Mouse (Mus musculus) midbrain, postnatal 0 days (tissue): ENCODE measurements around the gene Chpf2. TPM values are rescaled to one million over a fixed set of nuclear protein-coding genes. Genes with fewer than 3 reads are reported as not detected.

Source experiments
- ATAC-seq: fragments of 200-750 bp; cut with Nextera tagmentation; 2 replicates; pipeline ENCODE4 v1.8.0; 2017; ENCODE audit warnings: moderate number of reproducible peaks, mild to moderate bottlenecking, moderate TSS enrichment, moderate library complexity; ENCODE audit not compliant: low FRiP score
- DNase-seq: peaks from one replicate; pipeline ENCODE4 v3.0.0-alpha.2; 2015; ENCODE audit warnings: low spot score
- H3K27ac ChIP-seq: fragments of 300-500 bp; sonication (generic); 2 replicates; pipeline ENCODE4 v1.5.1; 2014; ENCODE audit warnings: low read depth, mild to moderate bottlenecking, low read length, mixed read lengths
- H3K27me3 ChIP-seq: fragments of 300-500 bp; sonication (generic); 2 replicates; pipeline ENCODE4 v1.6.1; 2014; ENCODE audit warnings: low read length, control low read depth, mixed read lengths; ENCODE audit not compliant: insufficient read depth
- H3K36me3 ChIP-seq: fragments of 300-500 bp; sonication (generic); 2 replicates; pipeline ENCODE4 v1.6.1; 2014; ENCODE audit warnings: low read length, control low read depth, mixed read lengths; ENCODE audit not compliant: insufficient read depth
- H3K4me1 ChIP-seq: fragments of 300-500 bp; sonication (generic); 2 replicates; pipeline ENCODE4 v1.6.1; 2014; ENCODE audit warnings: mild to moderate bottlenecking, control low read depth, antibody characterized with exemption, low read length, mixed read lengths; ENCODE audit not compliant: insufficient read depth
- H3K4me2 ChIP-seq: fragments of 300-500 bp; sonication (generic); 2 replicates; pipeline ENCODE4 v1.6.1; 2014; ENCODE audit warnings: low read depth, mild to moderate bottlenecking, low read length, mixed read lengths; ENCODE audit not compliant: poor library complexity, severe bottlenecking
- H3K4me3 ChIP-seq: fragments of 300-500 bp; sonication (generic); 2 replicates; pipeline ENCODE4 v1.5.1; 2014; ENCODE audit warnings: low read depth, mild to moderate bottlenecking, low read length, moderate library complexity
- H3K9ac ChIP-seq: fragments of 300-500 bp; sonication (generic); replicated peaks from 2 replicates; pipeline ENCODE4 v1.6.1; 2014; ENCODE audit warnings: mild to moderate bottlenecking, low read length, moderate library complexity, mixed read lengths; ENCODE audit not compliant: poor library complexity, severe bottlenecking
- H3K9me3 ChIP-seq: fragments of 300-500 bp; sonication (generic); 2 replicates; pipeline ENCODE4 v1.6.1; 2016; ENCODE audit warnings: low read length, control low read depth
- CTCF ChIP-seq: IDR thresholded peaks from 2 replicates; pipeline ENCODE4 v1.5.1; 2016; ENCODE audit warnings: antibody characterized with exemption, mild to moderate bottlenecking
- WGBS: fragments of 180-500 bp; shearing (Covaris S2); extraction: QIAGEN DNeasy Blood & Tissue Kit; methylation state at CpG from one replicate; pipeline ENCODE4 v1.1.7; 2014; 5-methylcytosine and 5-hydroxymethylcytosine counted together
- polyA plus RNA-seq: library from polyadenylated mRNA; unstranded; fragments of >200 nt; fragmentation: Nextera tagmentation; extraction: Ambion mirVana; gene quantifications from 2 replicates; pipeline ENCODE4 v1.2.1, GENCODE M21; 2015
- total RNA-seq: library from RNA; depleted of rRNA; stranded (reverse); fragments of >200 nt; gene quantifications from 2 replicates; pipeline ENCODE4 v1.2.3, GENCODE M21; 2014

Chpf2 gene
- total and polyA plus RNA-seq, 2 experiments from 2014 or later: 25.5 to 32.8 TPM

DNA sequence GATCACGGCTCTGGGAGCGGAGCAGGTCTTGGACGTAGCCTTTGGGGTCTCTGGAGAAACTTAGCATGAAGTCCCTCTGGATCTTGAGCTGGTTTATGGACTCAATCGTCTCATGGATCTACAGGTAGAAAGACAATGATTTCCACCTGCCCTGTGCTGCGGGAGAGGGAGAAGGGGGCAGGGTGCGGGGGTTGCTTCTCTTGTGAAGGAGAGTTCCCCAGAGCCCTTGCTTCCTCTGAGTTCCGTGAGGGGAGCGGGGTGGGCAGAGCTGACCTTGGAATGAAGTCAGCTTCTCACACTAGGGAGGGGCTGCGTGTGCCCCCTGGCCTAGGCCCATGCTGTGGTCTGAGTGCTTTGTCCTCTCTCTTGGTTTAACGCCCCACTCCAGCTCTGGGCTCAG lies 6.7 kb downstream of the Chpf2 start:
- Histone ChIP-seq H3K36me3 (peaks cover 49% of the 10 kb centered on the region), H3K4me1 (peaks cover 22% of the 10 kb centered on the region; the same call in 1 of the 2 replicates), H3K27me3 (no peaks in the 10 kb centered on the region), H3K9me3 (no peaks in the 10 kb centered on the region), H3K27ac (no peak overlapping the region), H3K4me3 (no peak overlapping the region), H3K9ac (no peak overlapping the region), H3K4me2 (no peak overlapping the region)
- DNase-seq (no peak), ATAC-seq (no peak)
- 83% methylated on average over 10 of the region's 10 CpGs for whole genome bisulfite sequencing
- TF ChIP-seq CTCF: no peak

DNA sequence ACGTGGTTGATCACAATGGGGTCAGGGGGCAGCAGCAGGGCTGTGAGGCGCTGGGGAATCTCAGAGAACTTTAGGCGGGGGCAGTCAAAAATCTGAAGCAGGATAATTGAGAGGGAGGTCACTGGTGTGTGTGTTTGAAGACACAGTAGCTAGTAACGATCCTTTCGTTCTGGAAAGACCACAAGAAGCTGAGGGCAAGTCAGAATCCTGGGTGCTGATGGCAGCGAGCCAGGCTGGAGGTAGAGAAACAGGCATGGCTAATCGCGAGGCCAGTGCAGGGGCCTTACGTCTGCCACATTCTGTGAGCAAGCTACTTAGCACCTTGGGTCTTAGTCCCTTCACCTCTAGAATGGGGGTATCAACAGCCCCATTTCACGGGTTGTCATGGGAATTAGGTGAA lies 7.4 kb downstream of the Chpf2 start:
- peaks cover 22% of the 10 kb centered on the region; the same call in 1 of the 2 replicates for H3K4me1 ChIP-seq
- 67% methylated on average over 10 of the region's 10 CpGs for WGBS
- no peaks in the 10 kb centered on the region for H3K27me3 ChIP-seq
- no peak for TF ChIP-seq CTCF
- no peak overlapping the region for H3K9ac ChIP-seq
- no peak overlapping the region for H3K4me2 ChIP-seq
- H3K4me3 ChIP-seq: no peak overlapping the region
- DNase-seq (no peak), ATAC-seq (no peak)
- no peaks in the 10 kb centered on the region for H3K9me3 ChIP-seq
- H3K36me3 ChIP-seq: peaks cover 47% of the 10 kb centered on the region
- no peak overlapping the region for H3K27ac ChIP-seq

DNA sequence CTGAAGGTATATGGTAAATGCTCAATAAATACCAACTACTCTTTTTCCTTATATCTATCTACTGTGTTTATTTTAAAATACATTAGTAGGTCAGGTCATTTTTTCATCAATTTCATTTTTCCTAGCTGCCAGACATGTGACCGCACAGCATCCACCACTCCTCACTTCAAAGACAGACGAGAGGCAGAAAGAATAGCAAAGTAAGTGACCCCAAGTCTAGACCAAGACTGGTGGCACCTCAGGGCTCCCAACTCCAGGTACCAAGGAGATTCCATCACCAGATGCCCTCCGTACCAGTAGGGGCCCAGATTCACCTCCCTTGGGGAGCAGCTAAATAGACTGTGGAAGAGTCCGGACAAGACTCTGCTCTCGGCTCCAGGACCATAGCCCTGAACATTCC lies 7.8 kb downstream of the Chpf2 start:
- ATAC-seq (no peak), DNase-seq (no peak)
- no peak overlapping the region for H3K4me3 ChIP-seq
- no peak overlapping the region for H3K9ac ChIP-seq
- no peak overlapping the region for H3K4me2 ChIP-seq
- 89% methylated on average over 5 of the region's 5 CpGs for WGBS
- H3K27me3 ChIP-seq: no peaks in the 10 kb centered on the region
- H3K27ac ChIP-seq: no peak overlapping the region
- peaks cover 45% of the 10 kb centered on the region for H3K36me3 ChIP-seq
- H3K9me3 ChIP-seq: no peaks in the 10 kb centered on the region
- H3K4me1 ChIP-seq: peaks cover 24% of the 10 kb centered on the region; the same call in 1 of the 2 replicates
- TF ChIP-seq CTCF: no peak

DNA sequence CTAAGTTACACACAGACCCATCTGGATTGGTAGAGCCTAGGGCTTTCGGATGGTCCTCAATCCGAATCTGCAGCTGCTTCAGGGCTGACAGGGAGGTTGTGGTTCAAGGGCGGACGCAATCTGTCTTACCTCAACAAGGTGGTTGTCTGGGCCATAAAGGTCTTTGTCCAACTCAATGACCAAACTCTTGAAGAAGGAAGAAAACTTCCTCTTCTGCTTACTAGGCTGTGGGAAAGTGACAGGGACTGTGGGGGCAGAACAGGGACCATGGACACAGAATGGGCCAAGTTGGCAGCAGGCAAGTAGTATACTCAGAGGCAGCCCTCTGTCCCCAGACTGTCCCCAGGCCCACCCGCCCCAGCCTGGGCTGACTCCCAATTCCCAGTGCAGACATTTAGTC lies 8.7 kb downstream of the Chpf2 start:
- TF ChIP-seq CTCF: no peak
- Histone ChIP-seq H3K27me3 (no peaks in the 10 kb centered on the region), H3K27ac (peak overlapping the region; percentile 91; the same call in 1 of the 2 replicates), H3K9me3 (no peaks in the 10 kb centered on the region), H3K36me3 (peaks cover 45% of the 10 kb centered on the region), H3K4me1 (peaks cover 26% of the 10 kb centered on the region; the same call in 1 of the 2 replicates), H3K9ac (peak overlapping the region; percentile 54), H3K4me2 (no peak overlapping the region), H3K4me3 (no peak overlapping the region)
- ATAC-seq (no peak), DNase-seq (no peak)
- 92% methylated on average over 5 of the region's 5 CpGs for WGBS

DNA sequence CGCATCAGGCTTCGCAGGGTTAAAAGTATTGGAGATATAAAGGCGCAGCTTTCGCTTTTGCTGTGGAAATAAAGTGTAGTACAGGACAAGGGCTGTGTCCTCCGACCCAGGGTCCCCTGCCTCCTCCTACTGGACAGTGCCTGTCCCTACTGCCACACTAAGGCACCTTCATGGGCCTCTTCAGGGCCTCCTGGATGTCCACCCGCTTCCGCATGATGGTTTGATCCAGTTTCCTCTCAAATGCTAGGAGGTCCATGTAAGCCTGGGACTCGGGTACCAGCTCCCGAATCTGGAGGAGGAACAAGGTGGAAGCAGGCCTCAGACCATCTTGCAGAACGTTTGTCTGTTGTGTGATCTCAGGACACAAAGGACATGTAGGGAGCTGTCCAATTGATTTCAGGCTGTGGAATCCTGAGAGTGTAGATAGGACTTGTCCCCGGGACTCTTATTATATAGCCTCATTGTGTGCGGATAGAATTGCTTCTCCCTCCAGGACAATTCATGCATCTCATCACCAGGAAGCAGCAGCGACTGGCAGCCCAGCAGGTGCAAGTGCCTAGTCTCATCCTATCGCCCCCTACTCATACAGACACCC lies 9.3 kb downstream of the Chpf2 start:
- no peaks in the 10 kb centered on the region for H3K27me3 ChIP-seq
- H3K4me1 ChIP-seq: peaks cover 31% of the 10 kb centered on the region; the same call in 1 of the 2 replicates
- DNase-seq: no peak
- peak overlapping the region; percentile 53 for H3K4me2 ChIP-seq
- peak; percentile 32 for TF ChIP-seq CTCF
- no peak for ATAC-seq
- 30% methylated on average over 14 of the region's 14 CpGs for WGBS
- H3K36me3 ChIP-seq: peaks cover 44% of the 10 kb centered on the region
- no peak overlapping the region for H3K4me3 ChIP-seq
- peak overlapping the region; percentile 54 for H3K9ac ChIP-seq
- H3K9me3 ChIP-seq: no peaks in the 10 kb centered on the region
- peak overlapping the region; percentile 91 for H3K27ac ChIP-seq

DNA sequence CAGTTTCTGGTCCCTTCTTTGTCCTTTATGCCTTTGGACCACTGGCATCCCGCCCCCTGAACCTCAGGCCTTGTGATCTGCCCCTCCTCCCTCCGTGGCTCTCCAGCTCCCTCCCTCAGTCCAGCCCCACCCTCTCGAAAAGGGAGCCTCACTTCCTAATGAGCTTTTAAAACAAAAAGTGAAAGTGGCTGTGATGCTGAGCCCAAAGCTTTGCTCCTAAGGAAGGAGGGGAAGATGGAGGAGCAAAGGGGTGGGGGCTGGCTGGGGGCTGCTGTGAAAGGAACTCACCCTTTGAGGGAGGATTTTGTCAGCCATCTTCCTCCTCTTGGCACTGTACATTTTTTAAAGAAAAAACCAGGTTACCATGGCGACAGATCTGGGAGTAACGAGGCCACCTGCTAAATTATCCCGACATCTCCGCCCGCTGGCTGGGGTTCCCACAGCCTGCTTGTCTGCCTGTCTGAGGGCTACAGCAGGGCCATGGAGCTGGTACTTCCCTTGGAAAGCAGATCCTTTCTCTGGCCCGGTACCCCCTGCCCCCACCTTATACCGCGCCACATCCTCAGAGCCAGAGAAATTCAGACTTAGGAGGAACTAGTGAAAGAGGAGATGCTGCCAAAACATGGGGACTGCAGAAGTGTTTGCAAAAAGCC lies 10.1 kb downstream of the Chpf2 start:
- peaks cover 34% of the 10 kb centered on the region; the same call in 1 of the 2 replicates for H3K4me1 ChIP-seq
- 2% methylated on average over 11 of the region's 11 CpGs for WGBS
- H3K27me3 ChIP-seq: no peaks in the 10 kb centered on the region

More for the DNA sequence above, 10.1 kb downstream of the Chpf2 start:
- ATAC-seq (peak; percentile 55), DNase-seq (peak; percentile 81)
- no peaks in the 10 kb centered on the region for H3K9me3 ChIP-seq
- H3K4me2 ChIP-seq: peak overlapping the region; percentile 53
- H3K27ac ChIP-seq: peak overlapping the region; percentile 91
- peak overlapping the region; percentile 54 for H3K9ac ChIP-seq
- H3K36me3 ChIP-seq: peaks cover 37% of the 10 kb centered on the region
- peak overlapping the region; percentile 23 for H3K4me3 ChIP-seq
- no peak for TF ChIP-seq CTCF
